In the genomic region with DNA sequence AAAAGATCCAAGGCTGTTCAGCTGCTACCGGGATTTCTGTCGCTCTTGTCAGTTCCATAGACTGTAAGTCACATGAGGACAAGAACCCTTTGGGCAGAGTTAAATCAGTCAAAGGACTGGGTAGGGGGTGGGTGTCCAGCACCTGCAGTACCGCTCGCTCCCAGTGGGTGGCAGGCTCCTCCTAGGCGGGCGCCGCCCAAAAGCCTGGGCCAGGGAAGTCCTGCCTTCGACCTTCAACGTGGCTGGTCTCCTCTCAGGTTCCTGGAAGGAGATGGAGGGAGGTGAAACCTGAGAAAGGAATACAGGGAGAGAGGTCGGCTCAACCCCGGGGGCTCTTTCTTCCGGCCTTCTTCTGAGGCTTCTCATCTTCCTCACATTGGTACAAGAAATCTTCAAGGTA, we compare ENCODE assay signal across 9 mouse cellular contexts. TPM values are rescaled to one million over a fixed set of nuclear protein-coding genes. Genes with fewer than 3 reads are reported as not detected.
DNase-seq lines count a peak whose midpoint lies in the region; ATAC-seq and TF ChIP-seq lines count a peak whose summit lies in the region.
"Had no signal": no experiment of that assay in that cellular context is flagged by ENCODE, and none has a peak within 500 bp of the region (broad histone marks: within the 10 kb centered on the region; RNA-seq: fewer than 3 reads in every experiment).

No protein-coding gene starts in this region.

- peaks cover 26% of the 10 kb centered on the region for H3K27me3 ChIP-seq in G1E (ENCODE audit: insufficient read depth, low read length)
- no peaks in the 10 kb centered on the region for H3K27me3 ChIP-seq in forebrain, embryonic 15.5 days
- H3K27me3 ChIP-seq in lung, embryonic 15.5 days = no peaks in the 10 kb centered on the region

- ATAC-seq in G1E (ENCODE audit: extremely low read depth, insufficient number of reproducible peaks, low FRiP score, poor library complexity, severe bottlenecking) = peak; percentile 54
- peak; percentile 55; the same call in 1 of the 2 replicates for ATAC-seq in forebrain, embryonic 15.5 days (replicated peaks)
- ATAC-seq in lung, embryonic 15.5 days (ENCODE audit: borderline replicate concordance, extremely low read depth, low FRiP score, low TSS enrichment) = peak; percentile 65

- H3K9ac ChIP-seq in forebrain, embryonic 15.5 days (replicated peaks) = no peak overlapping the region
- no peak overlapping the region for H3K9ac ChIP-seq in lung, embryonic 15.5 days

- peaks cover 5% of the 10 kb centered on the region for H3K36me3 ChIP-seq in G1E (replicated peaks)
- H3K36me3 ChIP-seq in forebrain, embryonic 15.5 days = no peaks in the 10 kb centered on the region
- no peaks in the 10 kb centered on the region for H3K36me3 ChIP-seq in lung, embryonic 15.5 days

- H3K4me2 ChIP-seq in forebrain, embryonic 15.5 days (replicated peaks) = no peak overlapping the region
- no peak overlapping the region for H3K4me2 ChIP-seq in lung, embryonic 15.5 days

- intact Hi-C loops in heart, postnatal 14 days (cut with DNase I) = loop anchor here (1.0 kb wide), 1 partner anchor 82 kb away; no protein-coding TSS in a partner anchor

- WGBS in forebrain, embryonic 15.5 days = under 1% methylated on average over 12 of the region's 12 CpGs
- WGBS in lung, embryonic 15.5 days = 1% methylated on average over 12 of the region's 12 CpGs

- peak overlapping the region; percentile 2; the same call in 1 of the 2 replicates for H3K4me3 ChIP-seq in G1E (ENCODE audit: low read depth, low read length)
- no peak overlapping the region for H3K4me3 ChIP-seq in forebrain, embryonic 15.5 days
- H3K4me3 ChIP-seq in layer of hippocampus, adult 2 months = no peak overlapping the region
- no peak overlapping the region for H3K4me3 ChIP-seq in lung, embryonic 15.5 days

- H3K4me1 ChIP-seq in G1E (ENCODE audit: insufficient read depth, low read depth, low read length) = peaks cover 23% of the 10 kb centered on the region
- H3K4me1 ChIP-seq in forebrain, embryonic 15.5 days = peaks cover 6% of the 10 kb centered on the region; the same call in 1 of the 2 replicates
- H3K4me1 ChIP-seq in lung, embryonic 15.5 days = no peaks in the 10 kb centered on the region

- TF ChIP-seq CTCF in G1E (IDR thresholded peaks at IDR 0.05; ENCODE audit: low read depth, low read length) = peak; percentile 96
- TF ChIP-seq CTCF in layer of hippocampus, adult 2 months (conservative IDR thresholded peaks at IDR 0.05) = peak; percentile 99

- no peak overlapping the region for H3K27ac ChIP-seq in forebrain, embryonic 15.5 days (replicated peaks)
- H3K27ac ChIP-seq in layer of hippocampus, adult 2 months = no peak overlapping the region
- no peak overlapping the region for H3K27ac ChIP-seq in lung, embryonic 15.5 days
- H3K27ac ChIP-seq: macrophage had no signal

- no peaks in the 10 kb centered on the region for H3K9me3 ChIP-seq in G1E (replicated peaks)
- H3K9me3 ChIP-seq in forebrain, embryonic 15.5 days = no peaks in the 10 kb centered on the region
- H3K9me3 ChIP-seq in lung, embryonic 15.5 days = no peaks in the 10 kb centered on the region

- peak; percentile 88 for DNase-seq in G1E (ENCODE audit: low spot score)
- peak; percentile 79 to 88 for DNase-seq in cerebellum, adult 18-20 months
- peak; percentile 87 to 95 for DNase-seq in heart, postnatal 14 days
- DNase-seq in layer of hippocampus, adult 2 months (ENCODE audit: low spot score in 2 of 2) = peak; percentile 72 to 91
- peak; percentile 92 for DNase-seq in retina, embryonic 14.5 days (ENCODE audit: low spot score)
- peak; percentile 74 to 82 for DNase-seq in thymus, postnatal 36 days

RNA-seq across cellular contexts. Expression of a gene that starts 10.1 kb away (rescaled TPM):
- total RNA-seq in G1E (2014; fragmentation: Nextera tagmentation) (312 and 362 TPM in 2 replicates), G1E (2017) (143 and 153 TPM in 2 replicates)
- polyA plus RNA-seq in G1E (2012) = 1,989 and 2,415 TPM in 2 replicates
- polyA plus RNA-seq in forebrain, embryonic 15.5 days (2015; fragmentation: Nextera tagmentation; extraction: Ambion mirVana) = 968 and 991 TPM in 2 replicates
- total RNA-seq in heart, postnatal 14 days (2021) = 100 to 1,000 TPM; 367 to 372 TPM
- 100 to 1,000 TPM; 685 to 700 TPM for total RNA-seq in layer of hippocampus, adult 2 months (2021)
- 891 and 915 TPM in 2 replicates for polyA plus RNA-seq in lung, embryonic 15.5 days (2015; fragmentation: Nextera tagmentation; extraction: Ambion mirVana)

RNA-seq across cellular contexts. Expression of a gene that starts 17.8 kb away (rescaled TPM):
- total RNA-seq in G1E (2014; fragmentation: Nextera tagmentation) (27.8 and 31.8 TPM in 2 replicates), G1E (2017) (45.5 and 47.0 TPM in 2 replicates)
- polyA plus RNA-seq in G1E (2012) = 5.3 and 14.1 TPM in 2 replicates
- 60.5 and 64.3 TPM in 2 replicates for polyA plus RNA-seq in forebrain, embryonic 15.5 days (2015; fragmentation: Nextera tagmentation; extraction: Ambion mirVana)
- 10 to 100 TPM; 21.1 to 23.1 TPM for total RNA-seq in heart, postnatal 14 days (2021)
- total RNA-seq in layer of hippocampus, adult 2 months (2021) = 10 to 100 TPM; 22.3 to 25.4 TPM
- polyA plus RNA-seq in lung, embryonic 15.5 days (2015; fragmentation: Nextera tagmentation; extraction: Ambion mirVana) = 65.4 and 66.0 TPM in 2 replicates

RNA-seq across cellular contexts. Expression of a gene that starts 17.9 kb away (rescaled TPM):
- total RNA-seq in G1E (2014; fragmentation: Nextera tagmentation) = 90.0 and 96.0 TPM in 2 replicates
- total RNA-seq in G1E (2017) = 5.6 and 8.6 TPM in 2 replicates
- 11.7 and 13.9 TPM in 2 replicates for polyA plus RNA-seq in G1E (2012)
- polyA plus RNA-seq in forebrain, embryonic 15.5 days (2015; fragmentation: Nextera tagmentation; extraction: Ambion mirVana) = 33.6 and 36.6 TPM in 2 replicates
- 10 to 100 TPM; 16.0 to 17.0 TPM for total RNA-seq in heart, postnatal 14 days (2021)
- 10 to 100 TPM; 19.5 to 20.8 TPM for total RNA-seq in layer of hippocampus, adult 2 months (2021)
- polyA plus RNA-seq in lung, embryonic 15.5 days (2015; fragmentation: Nextera tagmentation; extraction: Ambion mirVana) = 20.7 and 24.2 TPM in 2 replicates

RNA-seq across cellular contexts. Expression of a gene that starts 31.9 kb away (rescaled TPM):
- 38.1 and 47.6 TPM in 2 replicates for total RNA-seq in G1E (2014; fragmentation: Nextera tagmentation)
- 88.0 and 111 TPM in 2 replicates for total RNA-seq in G1E (2017)
- 114 and 127 TPM in 2 replicates for polyA plus RNA-seq in G1E (2012)
- 200 and 204 TPM in 2 replicates for polyA plus RNA-seq in forebrain, embryonic 15.5 days (2015; fragmentation: Nextera tagmentation; extraction: Ambion mirVana)
- 10 to 100 TPM; 26.3 to 26.9 TPM for total RNA-seq in heart, postnatal 14 days (2021)
- total RNA-seq in layer of hippocampus, adult 2 months (2021) = 100 to 1,000 TPM in 1 of 2 experiments, 10 to 100 TPM in 1; 91.4 to 102 TPM
- polyA plus RNA-seq in lung, embryonic 15.5 days (2015; fragmentation: Nextera tagmentation; extraction: Ambion mirVana) = 262 and 286 TPM in 2 replicates

RNA-seq across cellular contexts. Expression of a gene that starts 58.1 kb away (rescaled TPM):
- 1,458 and 1,815 TPM in 2 replicates for total RNA-seq in G1E (2014; fragmentation: Nextera tagmentation)
- total RNA-seq in G1E (2017) = 554 and 587 TPM in 2 replicates
- polyA plus RNA-seq in G1E (2012) = 445 and 449 TPM in 2 replicates
- 1,446 and 1,524 TPM in 2 replicates for polyA plus RNA-seq in forebrain, embryonic 15.5 days (2015; fragmentation: Nextera tagmentation; extraction: Ambion mirVana)
- total RNA-seq in heart, postnatal 14 days (2021) = 100 to 1,000 TPM; 135 to 185 TPM
- total RNA-seq in layer of hippocampus, adult 2 months (2021) = 100 to 1,000 TPM; 727 to 730 TPM
- polyA plus RNA-seq in lung, embryonic 15.5 days (2015; fragmentation: Nextera tagmentation; extraction: Ambion mirVana) = 1,439 and 1,513 TPM in 2 replicates
